Mouse (Mus musculus): ENCODE data around the gene Tmem199.
"Not testable (repeated sequence)": the region's sequence is repeated elsewhere in the genome, so short reads cannot be mapped to it uniquely, and the experiment has no call there.

Tmem199 gene

GRCm38 (mm10) chr11:78512025-78512957, at the start of gene Tmem199, which contains the start of gene Poldip2:
Gene Tmem199, minus strand, starts transcription at chr11:78512172.
Gene Poldip2, plus strand, starts transcription at chr11:78512193.
- peak; percentile 93 for DNase-seq (ENCODE audit: low spot score)

- DNase-seq (ENCODE audit: low spot score): peak; percentile 90
Observed at GRCm38 (mm10) chr11:78560447-78560846, 48.5 kb upstream of the Tmem199 start.

GRCm38 (mm10) chr11:78557241-78557640, 45.3 kb upstream of the Tmem199 start:
- peak; percentile 20 for DNase-seq (ENCODE audit: low spot score)

DNA sequence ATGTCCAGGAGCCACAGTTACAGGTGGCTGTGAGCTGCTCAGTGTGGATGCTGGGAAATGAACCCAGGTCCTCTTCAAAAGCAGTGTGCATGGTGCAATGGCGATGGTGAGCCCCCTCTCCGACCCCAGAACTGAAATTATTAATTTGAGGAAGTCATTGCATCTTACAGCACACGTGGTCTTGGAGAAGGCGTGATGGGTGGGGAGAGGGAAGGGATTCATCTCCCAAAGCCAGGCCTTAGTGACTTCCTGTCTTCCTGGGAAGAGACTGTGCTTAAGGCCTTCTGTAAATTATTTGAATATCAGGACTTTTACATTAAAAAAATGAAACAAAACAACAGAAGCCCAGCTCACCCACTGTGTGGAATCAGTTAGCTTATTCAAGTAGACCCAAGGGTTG, 44.1 kb upstream of the Tmem199 start:
- DNase-seq (ENCODE audit: low spot score): no peak

DNA sequence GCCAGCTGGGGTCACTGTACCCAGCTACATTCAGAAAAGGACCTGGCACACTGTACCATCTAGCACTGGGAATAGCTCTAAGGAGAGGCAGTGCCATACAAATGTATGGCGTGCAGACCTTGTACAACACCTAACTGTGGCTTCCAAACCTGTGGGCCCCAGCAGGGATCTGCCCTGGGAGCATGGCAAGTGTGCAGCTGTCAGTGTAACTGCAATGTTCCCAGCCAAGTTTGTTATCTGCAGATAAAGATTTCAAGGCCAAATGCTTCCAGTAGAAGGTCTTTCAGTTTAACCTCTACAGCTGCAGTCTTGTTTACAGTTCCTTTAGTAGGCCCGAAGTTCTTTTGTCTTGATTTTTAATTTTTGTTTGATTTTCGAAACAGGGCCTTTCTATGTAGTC, 43.7 kb upstream of the Tmem199 start:
- no peak for DNase-seq (ENCODE audit: low spot score)

GRCm38 (mm10) chr11:78551059-78551398, 39.1 kb upstream of the Tmem199 start:
- no peak for DNase-seq (ENCODE audit: low spot score)

DNA sequence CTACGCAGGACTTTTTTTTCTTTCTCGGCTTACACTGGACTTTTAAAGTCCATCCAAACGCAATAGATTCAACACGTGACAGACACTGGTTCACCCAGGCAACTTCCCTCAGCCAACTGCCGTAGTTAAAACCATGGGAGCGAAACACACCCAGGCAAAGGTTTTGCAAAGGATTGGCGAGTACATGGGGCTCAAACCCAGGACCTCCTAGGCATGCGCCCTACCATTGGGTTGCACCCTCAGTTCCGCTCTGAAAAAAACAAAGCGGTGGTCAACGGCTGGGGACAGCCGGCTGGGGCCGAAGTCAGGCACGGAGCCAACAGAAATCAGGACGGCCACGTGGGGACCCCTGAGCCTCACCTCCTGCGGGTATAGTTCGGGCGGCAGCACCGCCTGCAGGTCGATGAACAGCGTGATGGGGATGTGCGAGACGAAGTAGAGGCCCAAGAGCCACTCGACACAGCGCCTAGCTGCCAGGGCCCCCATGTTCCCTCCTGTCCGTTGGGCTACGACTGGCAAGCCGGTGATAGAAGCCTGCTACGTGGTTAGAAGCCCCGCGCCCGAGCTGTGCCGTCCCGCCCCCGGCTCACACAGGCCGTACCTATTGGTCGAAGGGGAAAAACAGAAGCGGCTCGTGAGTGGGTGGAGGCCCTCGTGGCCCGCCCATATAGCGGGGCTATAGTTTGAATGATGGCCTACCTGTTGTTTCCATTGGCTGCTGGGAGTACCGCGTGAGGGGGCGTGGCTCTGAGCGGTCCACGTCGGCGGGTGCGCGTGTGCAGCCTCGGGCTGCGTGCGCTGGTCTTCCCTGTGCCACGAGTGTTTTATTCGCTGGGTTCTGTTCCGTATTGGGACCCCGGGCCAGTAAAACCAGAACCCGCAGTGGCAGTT, 38.4 kb upstream of the Tmem199 start, which contains the start of gene Tmem97:
Tmem97 (minus strand) TSS at position 610 of the 891 bp plus-strand sequence.
- DNase-seq (ENCODE audit: low spot score): peak; percentile 96

DNA sequence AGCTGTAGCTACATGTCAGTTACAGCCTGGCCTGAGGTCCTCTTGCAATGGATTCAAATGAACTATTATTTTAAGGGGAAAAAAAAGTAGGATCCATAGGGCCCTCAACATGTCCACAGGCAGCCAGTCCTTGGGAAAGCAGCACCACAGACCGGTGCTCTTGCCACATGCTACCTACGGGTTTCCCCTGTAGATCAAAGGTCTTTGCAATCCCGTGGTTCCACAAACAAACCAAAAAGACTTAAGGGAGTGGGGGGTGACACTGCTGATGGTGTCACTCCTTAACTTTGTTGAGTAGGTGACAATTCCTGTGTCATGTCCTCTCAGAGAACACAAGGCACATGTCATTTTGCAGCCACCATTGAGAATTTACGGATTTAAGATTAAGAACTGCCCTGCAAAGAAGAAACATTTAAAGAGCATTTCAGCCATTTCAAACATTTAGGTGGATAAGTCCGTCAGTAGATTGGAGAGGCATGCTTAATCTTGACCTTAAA, 37.6 kb upstream of the Tmem199 start:
- DNase-seq (ENCODE audit: low spot score): no peak

- DNase-seq (ENCODE audit: low spot score): no peak
Observed at GRCm38 (mm10) chr11:78547718-78548460, 35.9 kb upstream of the Tmem199 start.

DNA sequence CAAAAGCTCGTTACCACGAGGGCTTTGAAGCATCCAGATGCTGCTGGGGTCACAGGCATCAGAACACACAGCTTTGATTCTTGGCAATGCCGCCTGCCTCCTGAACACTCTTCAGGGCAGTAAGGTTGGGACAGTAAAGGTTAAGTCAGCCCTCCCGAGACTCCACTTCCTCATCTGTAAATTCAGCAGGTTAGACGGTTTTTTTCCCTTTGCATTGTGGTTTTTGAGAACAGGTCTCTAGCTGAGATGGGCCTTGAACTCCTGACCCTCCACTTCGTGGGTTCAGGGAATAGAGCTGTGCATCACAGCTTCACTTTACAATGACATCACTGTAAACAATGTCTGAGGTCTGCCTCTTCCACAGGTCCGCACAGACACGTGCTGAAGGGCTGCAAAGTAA, 33.2 kb upstream of the Tmem199 start:
- DNase-seq (ENCODE audit: low spot score): no peak

GRCm38 (mm10) chr11:78544449-78545111, 32.6 kb upstream of the Tmem199 start:
- no peak for DNase-seq (ENCODE audit: low spot score)

- no peak for DNase-seq (ENCODE audit: low spot score)
Observed at GRCm38 (mm10) chr11:78540358-78540757, 28.4 kb upstream of the Tmem199 start.

GRCm38 (mm10) chr11:78536690-78537084, 24.7 kb upstream of the Tmem199 start:
- DNase-seq (ENCODE audit: low spot score): no peak

DNA sequence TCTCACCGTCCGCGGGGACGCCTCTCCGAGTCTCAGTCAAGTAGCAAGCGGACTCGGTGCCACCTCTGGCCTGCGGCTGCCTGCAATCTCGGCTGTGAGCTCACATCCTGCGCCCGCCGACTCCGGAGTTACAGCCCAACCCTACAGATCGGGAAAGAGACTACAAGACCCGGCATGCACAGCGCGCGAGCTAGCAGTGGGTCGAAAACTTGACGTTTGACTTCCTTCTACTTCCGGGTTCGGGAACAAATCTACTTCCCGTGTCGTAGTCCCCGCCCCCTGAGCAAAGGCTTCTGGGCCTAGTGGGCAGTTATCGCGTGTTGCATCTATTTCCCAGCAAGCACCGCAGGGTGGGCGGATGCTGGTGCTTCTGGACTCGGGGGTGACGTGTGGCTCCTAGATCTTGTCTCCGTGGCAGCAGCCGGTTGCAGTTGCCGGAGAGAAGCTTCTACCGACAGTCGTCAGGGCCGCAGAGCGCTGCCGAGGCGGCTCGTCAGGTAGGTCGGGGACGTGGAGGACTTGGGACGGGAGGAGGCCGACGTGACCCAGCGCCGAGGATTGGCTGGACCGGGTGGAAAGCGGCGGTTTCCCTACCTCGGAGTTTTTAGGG, 24.2 kb upstream of the Tmem199 start, which contains the start of the genes Tnfaip1 and Ift20:
Tnfaip1 (minus strand) TSS at position 253 of the 610 bp plus-strand sequence.
Ift20 (plus strand) TSS at position 282 of the 610 bp plus-strand sequence.
- peak; percentile 99 for DNase-seq (ENCODE audit: low spot score)

GRCm38 (mm10) chr11:78535376-78536079, 23.6 kb upstream of the Tmem199 start:
- peak; percentile 61 for DNase-seq (ENCODE audit: low spot score)

GRCm38 (mm10) chr11:78534516-78534915, 22.5 kb upstream of the Tmem199 start:
- DNase-seq (ENCODE audit: low spot score): no peak

DNA sequence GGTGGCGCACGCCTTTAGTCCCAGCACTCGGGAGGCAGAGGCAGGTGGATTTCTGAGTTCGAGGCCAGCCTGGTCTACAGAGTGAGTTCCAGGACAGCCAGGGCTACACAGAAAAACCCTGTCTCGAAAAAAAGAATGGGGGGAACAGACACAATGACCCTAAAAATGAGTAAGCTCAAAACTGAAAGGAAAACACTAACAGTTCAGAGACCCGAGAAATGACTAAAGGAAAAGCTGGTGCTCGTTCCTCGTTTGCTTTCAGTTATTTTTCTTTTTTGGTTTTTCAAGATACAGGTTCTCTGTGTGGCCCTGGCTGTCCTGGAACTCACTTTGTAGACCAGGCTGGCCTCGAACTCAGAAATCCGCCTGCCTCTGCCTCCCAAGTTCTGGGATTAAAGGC, 19.5 kb upstream of the Tmem199 start:
- DNase-seq (ENCODE audit: low spot score): not testable (repeated sequence)

- DNase-seq (ENCODE audit: low spot score): no peak
Observed at GRCm38 (mm10) chr11:78531046-78531445, 19.1 kb upstream of the Tmem199 start.

DNA sequence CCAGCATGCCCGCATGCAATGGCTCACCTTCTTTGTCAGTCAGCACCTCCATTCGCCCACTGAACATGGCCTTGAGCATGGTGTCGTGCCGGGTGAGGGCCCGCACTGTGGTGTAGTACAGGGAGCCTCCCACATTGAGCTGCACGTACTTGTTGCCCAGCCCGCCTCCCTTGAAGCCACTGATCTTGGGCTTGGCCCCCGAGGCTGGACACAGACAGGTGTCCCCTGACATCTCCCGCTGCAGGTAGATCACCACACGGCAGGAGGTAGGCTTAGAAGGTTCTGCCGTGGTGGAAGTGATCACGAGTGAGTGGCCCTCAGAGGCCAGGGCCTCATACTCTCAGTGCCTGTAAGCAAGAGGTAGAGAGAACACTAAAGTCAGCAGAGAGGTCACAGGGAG, 18.0 kb upstream of the Tmem199 start:
- no peak for DNase-seq (ENCODE audit: low spot score)

DNA sequence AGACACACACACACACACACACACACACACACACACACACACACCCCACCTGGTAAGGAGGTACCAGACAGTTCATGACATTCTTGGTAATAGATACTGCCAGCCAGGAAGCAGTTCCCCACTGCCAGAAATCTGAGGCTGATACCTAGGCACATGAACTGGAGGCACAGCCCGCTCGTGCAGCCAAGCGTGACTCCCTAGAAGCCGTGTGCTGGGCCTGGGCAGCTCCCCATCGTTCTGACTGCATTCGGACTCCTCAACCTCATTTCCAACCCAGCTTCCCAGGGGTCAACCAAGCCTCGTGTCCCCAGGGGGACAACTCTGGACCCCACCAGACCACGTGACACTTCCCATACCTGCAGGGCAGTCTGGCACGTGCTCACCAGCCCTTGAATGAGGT, 16.7 kb upstream of the Tmem199 start:
- DNase-seq (ENCODE audit: low spot score): no peak
